Mouse (Mus musculus) mature B cell (primary cell): ENCODE measurements around the gene Zfp52.

ENCODE experiments used
- in situ Hi-C: fragments of 300-500 bp; cut with MboI; formaldehyde crosslinking; loops from 2 replicates; pipeline ENCODE4 v1.14.3; 2019

Gene Zfp52

DNA sequence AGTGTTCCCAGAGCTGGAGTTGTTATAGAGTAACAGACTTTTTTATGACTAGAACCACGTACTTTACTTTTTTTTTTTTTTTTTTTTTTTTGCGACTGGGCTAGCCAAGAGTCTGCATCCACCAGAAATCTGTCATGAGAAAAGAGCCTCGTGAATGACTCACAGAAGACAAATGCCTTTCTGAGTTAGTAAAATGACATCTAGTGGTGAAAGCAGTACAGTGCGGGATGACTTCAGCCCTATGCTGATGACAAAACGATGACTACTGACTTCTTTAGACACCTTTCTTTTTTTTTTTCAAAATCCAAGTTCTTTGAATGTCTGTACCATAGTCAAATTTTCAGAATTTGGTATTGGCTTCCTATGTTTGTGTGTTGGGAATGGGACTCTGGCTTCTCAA lies 30.9 kb downstream of the Zfp52 start:
- in situ Hi-C loops = no loop called here

DNA sequence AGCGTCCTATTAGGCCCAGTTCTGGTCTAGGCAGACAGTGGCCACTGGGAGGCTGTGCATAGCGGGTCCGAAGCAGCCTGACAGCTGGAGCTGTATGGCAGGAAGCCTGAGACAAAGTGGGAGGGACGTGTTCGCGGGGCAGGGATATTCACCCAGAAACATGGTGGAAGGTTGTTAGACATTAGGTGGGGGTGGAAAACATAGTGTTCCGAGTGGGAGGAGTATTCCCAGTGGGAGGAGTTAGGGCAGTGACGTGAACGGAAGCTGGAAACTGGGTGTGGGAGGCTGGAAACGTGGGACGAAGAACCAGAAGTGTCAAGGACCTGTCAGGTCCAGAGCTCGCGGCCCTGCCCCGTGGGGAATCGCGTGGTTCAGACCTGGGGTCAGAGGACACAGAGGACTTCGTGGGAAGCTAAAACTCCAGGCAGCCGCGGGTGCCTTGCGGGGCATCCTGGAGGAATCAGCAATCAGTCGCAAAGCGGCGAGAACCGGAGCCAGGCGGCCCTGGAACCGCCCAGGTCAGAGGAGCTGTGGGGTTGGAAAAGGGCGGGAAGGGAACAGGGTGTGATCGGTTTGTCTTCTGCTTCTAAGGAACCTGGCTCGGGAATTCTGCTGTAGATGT lies 31.5 kb downstream of the Zfp52 start, which contains the start of gene Zfp948:
Gene Zfp948, plus strand, starts transcription at position 281 of the 622 bp plus-strand sequence.
- in situ Hi-C loops = no loop called here

DNA sequence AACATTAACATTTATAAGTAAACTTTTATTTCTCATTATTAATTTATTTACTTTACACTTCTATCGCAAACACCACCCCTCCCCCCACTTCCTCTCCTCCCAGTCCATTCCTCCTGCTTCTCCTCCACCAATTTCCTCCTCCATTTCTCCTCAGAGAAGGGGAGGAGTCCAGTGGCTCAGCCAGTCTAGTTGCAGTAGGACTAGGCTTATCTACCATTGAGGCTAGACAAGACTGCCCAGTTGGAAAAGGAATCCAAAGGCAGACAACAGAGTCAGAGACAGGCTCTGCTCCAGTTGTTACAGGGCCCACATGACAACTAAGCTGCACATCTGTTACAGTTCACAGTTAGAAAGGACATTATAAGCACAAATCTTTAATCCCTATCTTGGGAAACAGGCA lies 32.4 kb downstream of the Zfp52 start:
- in situ Hi-C loops = no loop called here

DNA sequence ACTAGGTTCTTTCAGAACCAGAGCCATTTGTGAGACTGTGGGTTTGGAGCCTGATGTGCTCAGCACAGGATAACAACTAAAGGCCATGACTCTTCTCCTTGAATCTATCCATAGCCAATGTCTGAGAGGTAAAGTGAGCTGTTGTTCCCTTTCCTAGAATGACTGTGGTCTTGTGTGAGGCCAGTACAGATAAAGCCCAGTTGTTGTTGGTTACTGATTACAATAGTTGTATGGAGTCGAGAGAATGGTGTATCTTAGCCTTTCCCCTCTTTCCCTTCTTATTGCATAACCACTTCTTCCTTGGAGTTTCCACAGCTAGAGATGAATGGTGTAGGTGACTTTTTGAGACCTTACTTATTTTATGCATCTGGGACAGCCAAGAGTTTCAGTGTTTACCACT lies 43.7 kb downstream of the Zfp52 start:
- in situ Hi-C loops = no loop called here

DNA sequence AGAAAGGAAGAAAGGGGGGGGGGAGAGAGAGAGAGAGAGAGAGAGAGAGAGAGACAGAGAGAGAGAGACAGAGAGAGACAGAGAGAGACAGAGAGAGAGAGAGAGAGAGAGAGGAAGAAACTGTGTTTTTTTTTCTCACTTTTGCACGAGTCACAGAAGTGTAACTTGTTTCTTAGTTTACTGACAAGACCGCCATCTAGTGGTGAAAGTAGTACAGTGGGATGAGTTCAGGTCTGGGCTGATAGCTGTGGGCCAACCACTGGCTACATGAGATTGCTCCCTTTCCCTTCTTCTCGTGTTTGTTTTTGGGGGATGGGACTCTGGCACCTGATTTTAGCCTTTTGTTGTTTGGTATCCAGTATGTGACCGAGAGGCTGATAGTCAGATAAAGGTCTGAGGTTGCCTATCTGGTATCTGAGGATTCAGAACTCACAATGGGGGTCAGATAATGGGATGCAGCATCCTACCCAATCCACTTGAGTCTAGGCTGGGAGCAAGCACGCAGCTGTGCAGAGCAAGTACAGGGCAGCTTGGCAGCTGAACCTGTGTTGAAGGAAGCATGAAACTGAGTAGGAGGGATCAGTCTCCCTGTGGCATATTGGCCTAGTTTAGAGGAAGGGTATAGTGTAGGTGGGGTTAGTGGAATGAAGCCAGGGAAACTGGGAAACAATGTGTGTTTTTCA lies 44.3 kb downstream of the Zfp52 start:
- in situ Hi-C loops = no loop called here

DNA sequence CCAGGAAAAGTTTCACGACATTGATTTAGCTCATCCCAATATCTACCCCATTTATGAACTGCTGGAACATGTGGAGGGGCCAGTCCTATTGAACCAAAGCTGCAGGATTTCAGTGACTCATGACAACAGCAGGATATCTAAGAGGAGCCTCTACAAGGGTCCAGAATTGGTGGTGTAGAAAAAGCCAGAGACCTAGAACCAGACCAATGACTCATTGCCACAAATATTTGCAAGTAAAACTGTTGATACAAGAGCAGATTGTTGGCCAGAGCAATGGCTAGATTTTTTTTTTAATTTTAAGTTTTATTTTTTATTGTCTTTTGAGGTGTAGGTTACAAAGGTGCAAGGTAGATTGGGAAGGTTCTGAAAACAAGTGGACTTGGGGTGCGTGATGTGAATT lies 50.2 kb downstream of the Zfp52 start:
- in situ Hi-C loops = no loop called here
